Mouse (Mus musculus) lung, postnatal 0 days (tissue): ENCODE data around the gene Mthfd1l. TPM values are rescaled to one million over a fixed set of nuclear protein-coding genes. Genes with fewer than 3 reads are reported as not detected.

Experiments used
- ATAC-seq: fragments of 200-750 bp; cut with Nextera tagmentation; 2 replicates; pipeline ENCODE4 v1.8.0; 2017; ENCODE audit warnings: moderate library complexity
- DNase-seq: peaks from one replicate; pipeline ENCODE4 v3.0.0-alpha.2; 2016; ENCODE audit warnings: low spot score
- H3K27ac ChIP-seq: fragments of 300-500 bp; sonication (generic); 2 replicates; pipeline ENCODE4 v1.5.1; 2014; ENCODE audit warnings: antibody characterized with exemption, mild to moderate bottlenecking, low read length, mixed read lengths
- H3K27me3 ChIP-seq: fragments of 300-500 bp; sonication (generic); replicated peaks from 2 replicates; pipeline ENCODE4 v1.6.1; 2014; ENCODE audit warnings: low read length, mixed read lengths; ENCODE audit not compliant: insufficient read depth
- H3K36me3 ChIP-seq: fragments of 300-500 bp; sonication (generic); 2 replicates; pipeline ENCODE4 v1.6.1; 2014; ENCODE audit warnings: low read length, mixed read lengths; ENCODE audit not compliant: insufficient read depth
- H3K4me1 ChIP-seq: fragments of 300-500 bp; sonication (generic); 2 replicates; pipeline ENCODE4 v1.6.1; 2014; ENCODE audit warnings: antibody characterized with exemption, low read depth, low read length, mixed read lengths; ENCODE audit not compliant: insufficient read depth
- H3K4me2 ChIP-seq: fragments of 300-500 bp; sonication (generic); replicated peaks from 2 replicates; pipeline ENCODE4 v1.6.1; 2014; ENCODE audit warnings: low read depth, mild to moderate bottlenecking, low read length, moderate library complexity, mixed read lengths
- H3K4me3 ChIP-seq: fragments of 300-500 bp; sonication (generic); 2 replicates; pipeline ENCODE4 v1.5.1; 2014; ENCODE audit warnings: low read depth, low read length
- H3K9ac ChIP-seq: fragments of 300-500 bp; sonication (generic); replicated peaks from 2 replicates; pipeline ENCODE4 v1.6.1; 2014; ENCODE audit warnings: low read depth, mild to moderate bottlenecking
- H3K9me3 ChIP-seq: fragments of 300-500 bp; sonication (generic); 2 replicates; pipeline ENCODE4 v1.6.1; 2016; ENCODE audit warnings: low read length, mixed read lengths
- CTCF ChIP-seq: IDR thresholded peaks from 2 replicates; pipeline ENCODE4 v1.5.1; 2016; ENCODE audit warnings: antibody characterized with exemption, mild to moderate bottlenecking
- EP300 ChIP-seq: IDR thresholded peaks from 2 replicates; pipeline ENCODE4 v1.6.1; 2016; ENCODE audit warnings: antibody characterized with exemption, mild to moderate bottlenecking, control low read depth
- WGBS: fragments of 180-500 bp; shearing (Covaris S2); extraction: QIAGEN DNeasy Blood & Tissue Kit; methylation state at CpG from one replicate; pipeline ENCODE4 v1.1.7; 2014; 5-methylcytosine and 5-hydroxymethylcytosine counted together
- polyA plus RNA-seq: library from polyadenylated mRNA; unstranded; fragments of >200 nt; fragmentation: Nextera tagmentation; extraction: Ambion mirVana; gene quantifications from 2 replicates; pipeline ENCODE4 v1.2.1, GENCODE M21; 2015

Gene Mthfd1l
- polyA plus RNA-seq, 1 experiment from 2014 or later = 3.7 TPM

- Histone ChIP-seq H3K36me3 (no peaks in the 10 kb centered on the region), H3K27me3 (no peaks in the 10 kb centered on the region), H3K4me3 (no peak overlapping the region), H3K4me2 (no peak overlapping the region), H3K4me1 (no peaks in the 10 kb centered on the region), H3K27ac (no peak overlapping the region), H3K9me3 (no peaks in the 10 kb centered on the region), H3K9ac (no peak overlapping the region)
- TF ChIP-seq CTCF (no peak), EP300 (peak; percentile 11; the same call in 1 of the 2 replicates)
- DNase-seq (peak; percentile 53), ATAC-seq (peak; percentile 56)
- 35% methylated on average over 7 of the region's 7 CpGs for WGBS
Observed at GRCm38 (mm10) chr10:4132735-4133134, 159.8 kb downstream of the Mthfd1l start.

- TF ChIP-seq EP300 (no peak), CTCF (no peak)
- Histone ChIP-seq H3K9ac (no peak overlapping the region), H3K4me1 (no peaks in the 10 kb centered on the region), H3K4me3 (no peak overlapping the region), H3K36me3 (no peaks in the 10 kb centered on the region), H3K9me3 (no peaks in the 10 kb centered on the region), H3K4me2 (no peak overlapping the region), H3K27me3 (no peaks in the 10 kb centered on the region), H3K27ac (no peak overlapping the region)
- 95% methylated on average over 5 of the region's 5 CpGs for WGBS
- ATAC-seq (no peak), DNase-seq (no peak)
Observed at GRCm38 (mm10) chr10:4135100-4135764, 162.3 kb downstream of the Mthfd1l start.

- Histone ChIP-seq H3K4me3 (no peak overlapping the region), H3K4me2 (no peak overlapping the region), H3K27ac (no peak overlapping the region), H3K4me1 (no peaks in the 10 kb centered on the region), H3K36me3 (no peaks in the 10 kb centered on the region), H3K27me3 (no peaks in the 10 kb centered on the region), H3K9ac (no peak overlapping the region), H3K9me3 (no peaks in the 10 kb centered on the region)
- WGBS = 85% methylated on average over 3 of the region's 3 CpGs
- DNase-seq (no peak), ATAC-seq (no peak)
- TF ChIP-seq CTCF (no peak), EP300 (no peak)
Observed at GRCm38 (mm10) chr10:4139531-4139930, 166.6 kb downstream of the Mthfd1l start.

GRCm38 (mm10) chr10:4141689-4142088 is 168.8 kb downstream of the Mthfd1l start:
- TF ChIP-seq EP300 (no peak), CTCF (no peak)
- DNase-seq (no peak), ATAC-seq (no peak)
- no peaks in the 10 kb centered on the region for H3K27me3 ChIP-seq
- no peaks in the 10 kb centered on the region for H3K36me3 ChIP-seq
- H3K9ac ChIP-seq = no peak overlapping the region
- no peaks in the 10 kb centered on the region for H3K9me3 ChIP-seq
- H3K27ac ChIP-seq = no peak overlapping the region
- H3K4me2 ChIP-seq = no peak overlapping the region
- no peak overlapping the region for H3K4me3 ChIP-seq
- H3K4me1 ChIP-seq = 0 out of 2 replicates have a peak, but pooled peaks cover 3% of the 10 kb centered on the region
- 80% methylated on average over 7 of the region's 7 CpGs for WGBS

- H3K9me3 ChIP-seq = no peaks in the 10 kb centered on the region
- 0 out of 2 replicates have a peak, but pooled peaks cover 3% of the 10 kb centered on the region for H3K4me1 ChIP-seq
- H3K4me2 ChIP-seq = no peak overlapping the region
- TF ChIP-seq CTCF (no peak), EP300 (no peak)
- H3K27ac ChIP-seq = no peak overlapping the region
- DNase-seq (no peak), ATAC-seq (no peak)
- H3K4me3 ChIP-seq = no peak overlapping the region
- H3K9ac ChIP-seq = no peak overlapping the region
- H3K27me3 ChIP-seq = no peaks in the 10 kb centered on the region
- WGBS = 90% methylated on average over 10 of the region's 10 CpGs
- H3K36me3 ChIP-seq = no peaks in the 10 kb centered on the region
Observed at GRCm38 (mm10) chr10:4142816-4143215, 169.9 kb downstream of the Mthfd1l start.

GRCm38 (mm10) chr10:4143381-4143780 is 170.5 kb downstream of the Mthfd1l start:
- Histone ChIP-seq H3K9ac (no peak overlapping the region), H3K4me2 (no peak overlapping the region), H3K27me3 (no peaks in the 10 kb centered on the region), H3K27ac (no peak overlapping the region), H3K9me3 (no peaks in the 10 kb centered on the region), H3K36me3 (no peaks in the 10 kb centered on the region), H3K4me1 (0 out of 2 replicates have a peak, but pooled peaks cover 3% of the 10 kb centered on the region), H3K4me3 (no peak overlapping the region)
- no peak for TF ChIP-seq EP300
- no peak for TF ChIP-seq CTCF
- ATAC-seq (no peak), DNase-seq (no peak)
- 87% methylated on average over 1 of the region's 1 CpGs for WGBS
